Comparison of ENCODE assay signal across 22 mouse cellular contexts in the genomic region with DNA sequence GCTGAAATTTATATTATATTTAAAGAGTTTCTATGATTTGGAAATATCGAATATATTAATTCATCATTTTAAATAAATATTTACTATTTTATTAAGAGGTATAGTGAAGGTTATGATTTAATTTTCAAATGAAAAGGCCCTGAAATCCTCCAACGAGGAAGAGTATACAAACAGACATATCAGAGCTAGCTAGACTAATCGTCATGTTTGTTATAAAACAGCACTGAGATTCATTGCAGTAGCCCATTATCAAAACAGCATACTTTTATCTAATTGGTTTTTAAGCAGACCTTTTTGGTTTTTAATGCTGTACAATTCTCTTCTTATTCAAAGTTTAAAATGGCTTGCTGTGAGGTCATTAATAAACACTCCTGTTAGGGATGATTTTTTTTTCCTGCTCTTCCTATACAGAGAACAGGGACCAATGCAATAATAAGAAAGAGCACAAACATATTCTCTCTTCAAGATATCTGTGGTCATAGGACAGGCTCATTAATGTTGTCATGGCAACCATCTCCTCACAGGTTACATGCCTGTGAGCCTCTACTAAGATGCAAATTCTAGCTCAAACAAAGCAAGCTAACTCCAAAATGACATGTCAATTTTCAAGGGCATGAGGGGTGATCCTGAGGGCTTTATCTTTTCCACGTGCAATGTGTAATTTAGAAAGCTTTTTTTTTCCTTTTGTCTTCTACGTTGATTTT.
DNase-seq lines count a peak whose midpoint lies in the region; ATAC-seq lines count a peak whose summit lies in the region.
"Had no signal": no experiment of that assay in that cellular context is flagged by ENCODE, and none has a peak within 500 bp of the region (broad histone marks: within the 10 kb centered on the region; RNA-seq: fewer than 3 reads in every experiment).

No protein-coding gene starts in this region.

- no peaks in the 10 kb centered on the region for H3K9me3 ChIP-seq in hindbrain, embryonic 12.5 days (replicated peaks)
- no peaks in the 10 kb centered on the region for H3K9me3 ChIP-seq in midbrain, embryonic 14.5 days (ENCODE audit: control insufficient read depth, low read length)
- H3K9me3 ChIP-seq: heart, embryonic 10.5 days; limb, embryonic 10.5 days; liver, embryonic 13.5 days; megakaryocyte, embryonic 14.5 days; neural tube, embryonic 12.5 days had no signal

- H3K9ac ChIP-seq in hindbrain, embryonic 12.5 days: no peak overlapping the region
- H3K9ac ChIP-seq in midbrain, embryonic 14.5 days (replicated peaks; ENCODE audit: low read length): no peak overlapping the region
- H3K9ac ChIP-seq: liver, embryonic 13.5 days; neural tube, embryonic 12.5 days had no signal

- no peak overlapping the region; the same call in 1 of the 2 replicates for H3K27ac ChIP-seq in hindbrain, embryonic 12.5 days
- H3K27ac ChIP-seq in midbrain, embryonic 14.5 days (replicated peaks; ENCODE audit: low read depth, low read length): peak overlapping the region; percentile 68
- H3K27ac ChIP-seq: heart, embryonic 10.5 days; limb, embryonic 10.5 days; liver, embryonic 13.5 days; neural tube, embryonic 12.5 days had no signal

- H3K4me3 ChIP-seq in hindbrain, embryonic 12.5 days: no peak overlapping the region
- H3K4me3 ChIP-seq in midbrain, embryonic 14.5 days (replicated peaks; ENCODE audit: low read depth, low read length): no peak overlapping the region
- H3K4me3 ChIP-seq: heart, embryonic 10.5 days; limb, embryonic 10.5 days; liver, embryonic 13.5 days; megakaryocyte, embryonic 14.5 days; neural tube, embryonic 12.5 days had no signal

- H3K27me3 ChIP-seq in hindbrain, embryonic 12.5 days: no peaks in the 10 kb centered on the region
- no peaks in the 10 kb centered on the region for H3K27me3 ChIP-seq in midbrain, embryonic 14.5 days (ENCODE audit: control insufficient read depth, insufficient read depth, low read length)
- H3K27me3 ChIP-seq: liver, embryonic 13.5 days; megakaryocyte, embryonic 14.5 days; neural tube, embryonic 12.5 days had no signal

- H3K4me1 ChIP-seq in hindbrain, embryonic 12.5 days: no peaks in the 10 kb centered on the region
- peaks cover 6% of the 10 kb centered on the region; the same call in 1 of the 2 replicates for H3K4me1 ChIP-seq in midbrain, embryonic 14.5 days (ENCODE audit: control insufficient read depth, insufficient read depth, low read length)
- H3K4me1 ChIP-seq: heart, embryonic 10.5 days; limb, embryonic 10.5 days; liver, embryonic 13.5 days; megakaryocyte, embryonic 14.5 days; neural tube, embryonic 12.5 days had no signal

- intact Hi-C loops in left cerebral cortex, postnatal 10 days (cut with DNase I): no loop called here

- WGBS in hindbrain, embryonic 12.5 days: 59% methylated on average over 5 of the region's 5 CpGs
- WGBS in midbrain, embryonic 14.5 days: 50% methylated on average over 5 of the region's 5 CpGs

- DNase-seq in R1 (ENCODE audit: low read depth, low spot score) (peak; percentile 1), adipocyte (ENCODE audit: low spot score) (no peak)
- DNase-seq in embryo, embryonic 10.5 days (ENCODE audit: low spot score): peak; percentile 9
- peak; percentile 86 for DNase-seq in midbrain, embryonic 14.5 days
- no peak for DNase-seq in adrenal gland, postnatal 4 days (ENCODE audit: low spot score in 2 of 2)
- DNase-seq in left cerebral cortex, adult 18-20 months (ENCODE audit: low spot score in 2 of 2): no peak
- no peak for DNase-seq in left cerebral cortex, postnatal 10 days (ENCODE audit: extremely low spot score in 1 of 2, low spot score in 2 of 2)
- DNase-seq: adrenal gland, postnatal 36 days; cerebellum, adult 11 months; cerebellum, postnatal 36 days; gastrocnemius, postnatal 25 days; kidney, adult 11 months; kidney, postnatal 4 days; liver, embryonic 13.5 days; thymus, postnatal 36 days had no signal

- H3K4me2 ChIP-seq in hindbrain, embryonic 12.5 days (replicated peaks): no peak overlapping the region
- no peak overlapping the region for H3K4me2 ChIP-seq in midbrain, embryonic 14.5 days (ENCODE audit: low read length)
- H3K4me2 ChIP-seq: liver, embryonic 13.5 days; neural tube, embryonic 12.5 days had no signal

- peak; percentile 83 for ATAC-seq in hindbrain, embryonic 12.5 days (ENCODE audit: low FRiP score)
- peak; percentile 77; the same call in 1 of the 2 replicates for ATAC-seq in midbrain, embryonic 14.5 days (ENCODE audit: low FRiP score, low TSS enrichment)
- ATAC-seq: activated CD4-positive, CD25-positive, alpha-beta regulatory T cell, adult 4 months; CD4-positive, CD25-positive, alpha-beta regulatory T cell, adult 4 months had no signal

- H3K36me3 ChIP-seq in hindbrain, embryonic 12.5 days: no peaks in the 10 kb centered on the region
- H3K36me3 ChIP-seq in midbrain, embryonic 14.5 days (ENCODE audit: control insufficient read depth, insufficient read depth, low read length): no peaks in the 10 kb centered on the region
- H3K36me3 ChIP-seq: heart, embryonic 10.5 days; limb, embryonic 10.5 days; liver, embryonic 13.5 days; neural tube, embryonic 12.5 days had no signal

Comparison
In these comparisons a context has a peak if more than half of its experiments do, and no peak if none do; other contexts are left out.
1. DNase-seq: peak in R1 (single experiment), embryo, embryonic 10.5 days (single experiment) and midbrain, embryonic 14.5 days (single experiment); none in adipocyte (single experiment), adrenal gland, postnatal 4 days (0 of 2), left cerebral cortex, adult 18-20 months (0 of 2) and left cerebral cortex, postnatal 10 days (0 of 2).